ENCODE assay signal across 8 mouse cellular contexts in the genomic region with DNA sequence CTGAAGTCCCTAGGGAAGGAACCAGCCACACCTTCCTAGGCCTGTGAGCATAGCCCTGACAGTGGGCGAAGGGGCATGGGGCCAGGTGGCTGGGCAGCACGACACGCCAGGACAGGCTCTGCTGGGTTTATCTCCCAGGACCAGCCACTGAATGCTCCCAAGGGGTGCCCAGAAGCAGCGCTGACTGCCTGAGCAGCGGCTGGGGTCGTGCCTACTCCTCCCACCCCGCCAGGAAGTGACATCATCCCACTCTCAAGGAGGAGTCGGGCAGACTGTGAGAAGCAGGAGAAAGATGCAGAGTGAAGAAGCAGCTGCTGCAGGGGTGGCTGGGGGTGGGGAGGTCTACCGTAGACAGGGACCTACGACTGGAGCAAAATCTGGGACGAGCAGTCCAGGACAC. TPM values are rescaled to one million over a fixed set of nuclear protein-coding genes. Genes with fewer than 3 reads are reported as not detected.
DNase-seq lines count a peak whose midpoint lies in the region; ATAC-seq lines count a peak whose summit lies in the region.

No protein-coding gene starts in this region.

- peak overlapping the region; percentile 32 for H3K4me2 ChIP-seq in kidney, embryonic 14.5 days (replicated peaks; ENCODE audit: low read depth, low read length)
- peak overlapping the region; percentile 39 for H3K4me2 ChIP-seq in hindbrain, embryonic 13.5 days
- peak overlapping the region; percentile 32 for H3K4me2 ChIP-seq in midbrain, embryonic 15.5 days

- no peaks in the 10 kb centered on the region for H3K36me3 ChIP-seq in kidney, embryonic 14.5 days (ENCODE audit: control insufficient read depth, insufficient read depth, low read length)
- 0 out of 2 replicates have a peak, but pooled peaks cover 6% of the 10 kb centered on the region for H3K36me3 ChIP-seq in hindbrain, embryonic 13.5 days
- no peaks in the 10 kb centered on the region for H3K36me3 ChIP-seq in midbrain, embryonic 15.5 days (replicated peaks)

- DNase-seq in kidney, adult 11 months, result no peak
- peak; percentile 53 for DNase-seq in ES-CJ7 (ENCODE audit: low read depth, low spot score)
- peak; percentile 76 for DNase-seq in thymus, postnatal 14 days
- DNase-seq in adrenal gland, adult 18-20 months (ENCODE audit: low spot score in 2 of 2), result no peak

- WGBS in kidney, embryonic 14.5 days, result 20% methylated on average over 11 of the region's 11 CpGs
- 22% methylated on average over 11 of the region's 11 CpGs for WGBS in hindbrain, embryonic 13.5 days
- WGBS in midbrain, embryonic 15.5 days, result 24% methylated on average over 11 of the region's 11 CpGs

- H3K4me1 ChIP-seq in kidney, embryonic 14.5 days (ENCODE audit: control insufficient read depth, insufficient read depth, low read length), result peaks cover 38% of the 10 kb centered on the region
- peaks cover 34% of the 10 kb centered on the region for H3K4me1 ChIP-seq in hindbrain, embryonic 13.5 days (replicated peaks)
- peaks cover 22% of the 10 kb centered on the region for H3K4me1 ChIP-seq in midbrain, embryonic 15.5 days

- peak; percentile 41 for ATAC-seq in kidney, embryonic 14.5 days (ENCODE audit: low FRiP score, low TSS enrichment)
- peak; percentile 86 for ATAC-seq in frontal cortex, adult (ENCODE audit: low TSS enrichment)
- ATAC-seq in hindbrain, embryonic 13.5 days (ENCODE audit: low FRiP score), result peak; percentile 50
- ATAC-seq in midbrain, embryonic 15.5 days (replicated peaks), result peak; percentile 59

- H3K27me3 ChIP-seq in kidney, embryonic 14.5 days (ENCODE audit: control insufficient read depth, insufficient read depth, low read length), result no peaks in the 10 kb centered on the region
- H3K27me3 ChIP-seq in hindbrain, embryonic 13.5 days, result peaks cover 89% of the 10 kb centered on the region
- H3K27me3 ChIP-seq in midbrain, embryonic 15.5 days (replicated peaks), result no peaks in the 10 kb centered on the region

- 0 out of 2 replicates have a peak overlapping the region, but pooled peaks have one; percentile 28 for H3K9ac ChIP-seq in kidney, embryonic 14.5 days (ENCODE audit: low read depth, low read length)
- peak overlapping the region; percentile 31; the same call in 1 of the 2 replicates for H3K9ac ChIP-seq in hindbrain, embryonic 13.5 days
- H3K9ac ChIP-seq in midbrain, embryonic 15.5 days, result peak overlapping the region; percentile 10; the same call in 1 of the 2 replicates

- H3K27ac ChIP-seq in kidney, embryonic 14.5 days (ENCODE audit: low read depth, low read length), result no peak overlapping the region
- peak overlapping the region; percentile 44 for H3K27ac ChIP-seq in hindbrain, embryonic 13.5 days
- no peak overlapping the region for H3K27ac ChIP-seq in midbrain, embryonic 15.5 days

- no peaks in the 10 kb centered on the region for H3K9me3 ChIP-seq in kidney, embryonic 14.5 days (ENCODE audit: control insufficient read depth, low read length)
- H3K9me3 ChIP-seq in hindbrain, embryonic 13.5 days, result no peaks in the 10 kb centered on the region
- no peaks in the 10 kb centered on the region for H3K9me3 ChIP-seq in midbrain, embryonic 15.5 days

- no peak overlapping the region for H3K4me3 ChIP-seq in kidney, embryonic 14.5 days (ENCODE audit: low read length)
- H3K4me3 ChIP-seq in hindbrain, embryonic 13.5 days, result no peak overlapping the region
- no peak overlapping the region for H3K4me3 ChIP-seq in midbrain, embryonic 15.5 days

RNA-seq across cellular contexts. Expression of a gene that starts 31.9 kb away (rescaled TPM):
- polyA plus RNA-seq in kidney, embryonic 14.5 days (2014; fragmentation: Nextera tagmentation; extraction: Ambion mirVana), result 2.2 and 3.0 TPM in 2 replicates
- polyA plus RNA-seq in hindbrain, embryonic 13.5 days (2015; fragmentation: Nextera tagmentation; extraction: Ambion mirVana), result 6.1 and 6.3 TPM in 2 replicates
- 12.7 and 13.4 TPM in 2 replicates for polyA plus RNA-seq in midbrain, embryonic 15.5 days (2015; fragmentation: Nextera tagmentation; extraction: Ambion mirVana)
- total RNA-seq in adrenal gland, adult 18-20 months (2021), result 10 to 100 TPM in 1 of 2 experiments, 1 to 10 TPM in 1; 6.2 to 12.5 TPM

RNA-seq across cellular contexts. Expression of a gene that starts 32.2 kb away (rescaled TPM):
- 3.9 and 6.4 TPM in 2 replicates for polyA plus RNA-seq in kidney, embryonic 14.5 days (2014; fragmentation: Nextera tagmentation; extraction: Ambion mirVana)
- 0.44 and 0.50 TPM in 2 replicates for polyA plus RNA-seq in hindbrain, embryonic 13.5 days (2015; fragmentation: Nextera tagmentation; extraction: Ambion mirVana)
- polyA plus RNA-seq in midbrain, embryonic 15.5 days (2015; fragmentation: Nextera tagmentation; extraction: Ambion mirVana), result 0.62 and 0.79 TPM in 2 replicates
- total RNA-seq in adrenal gland, adult 18-20 months (2021), result 1 to 10 TPM; 2.1 to 2.8 TPM

Comparison
In these comparisons a context has a peak if more than half of its experiments do, and no peak if none do; other contexts are left out.
1. DNase-seq: peak in ES-CJ7 (single experiment) and thymus, postnatal 14 days (single experiment); none in kidney, adult 11 months (single experiment) and adrenal gland, adult 18-20 months (0 of 2).
2. Peak in every context shown above with its lines, with median percentiles within 50 percentile points of each other: ATAC-seq, H3K4me2 ChIP-seq and H3K9ac ChIP-seq.